Mouse (Mus musculus) liver, postnatal 0 days (tissue): ENCODE results near the gene Plpp2. TPM values are rescaled to one million over a fixed set of nuclear protein-coding genes. Genes with fewer than 3 reads are reported as not detected.

Experiments
- ATAC-seq: fragments of 200-750 bp; cut with Nextera tagmentation; 2 replicates; pipeline ENCODE4 v1.8.0; 2017; ENCODE audit warnings: mild to moderate bottlenecking, moderate library complexity
- DNase-seq: peaks from one replicate; pipeline ENCODE4 v3.0.0-alpha.2; 2016
- H3K27ac ChIP-seq: fragments of 300-500 bp; sonication (generic); 2 replicates; pipeline ENCODE4 v1.5.1; 2014; ENCODE audit warnings: antibody characterized with exemption, moderate library complexity, mild to moderate bottlenecking, low read depth
- H3K27me3 ChIP-seq: fragments of 300-500 bp; sonication (generic); 2 replicates; pipeline ENCODE4 v1.6.1; 2014; ENCODE audit warnings: low read length, control low read depth, mixed read lengths; ENCODE audit not compliant: insufficient read depth
- H3K36me3 ChIP-seq: fragments of 300-500 bp; sonication (generic); replicated peaks from 2 replicates; pipeline ENCODE4 v1.6.1; 2014; ENCODE audit warnings: mild to moderate bottlenecking, control low read depth, low read length, moderate library complexity, mixed read lengths; ENCODE audit not compliant: insufficient read depth
- H3K4me1 ChIP-seq: fragments of 300-500 bp; sonication (generic); 2 replicates; pipeline ENCODE4 v1.6.1; 2014; ENCODE audit warnings: antibody characterized with exemption, mild to moderate bottlenecking, control low read depth; ENCODE audit not compliant: insufficient read depth
- H3K4me2 ChIP-seq: fragments of 300-500 bp; sonication (generic); 2 replicates; pipeline ENCODE4 v1.6.1; 2014; ENCODE audit warnings: low read depth, mild to moderate bottlenecking, low read length, moderate library complexity, mixed read lengths
- H3K4me3 ChIP-seq: fragments of 300-500 bp; sonication (generic); 2 replicates; pipeline ENCODE4 v1.5.1; 2014; ENCODE audit warnings: low read depth, low read length
- H3K9ac ChIP-seq: fragments of 300-500 bp; sonication (generic); replicated peaks from 2 replicates; pipeline ENCODE4 v1.6.1; 2014; ENCODE audit warnings: mild to moderate bottlenecking, moderate library complexity
- H3K9me3 ChIP-seq: fragments of 300-500 bp; sonication (generic); 2 replicates; pipeline ENCODE4 v1.6.1; 2016; ENCODE audit warnings: mild to moderate bottlenecking, control low read depth, low read length, mixed read lengths
- CTCF ChIP-seq: sonication (generic); IDR thresholded peaks from 2 replicates; pipeline ENCODE4 v1.5.1; 2016; ENCODE audit warnings: antibody characterized with exemption, low read depth
- EP300 ChIP-seq: IDR thresholded peaks from 2 replicates; pipeline ENCODE4 v1.6.1; 2016; ENCODE audit warnings: antibody characterized with exemption, low read depth, mild to moderate bottlenecking
- WGBS: fragments of 180-500 bp; shearing (Covaris S2); extraction: QIAGEN DNeasy Blood & Tissue Kit; methylation state at CpG from one replicate; pipeline ENCODE4 v1.1.7; 2014; ENCODE audit not compliant: insufficient replicate concordance; 5-methylcytosine and 5-hydroxymethylcytosine counted together
- polyA plus RNA-seq: library from polyadenylated mRNA; unstranded; fragments of >200 nt; fragmentation: Nextera tagmentation; extraction: Ambion mirVana; gene quantifications from 2 replicates; pipeline ENCODE4 v1.2.1, GENCODE M21; 2015

Plpp2 gene
- polyA plus RNA-seq, 1 experiment from 2014 or later = 32.7 TPM

GRCm38 (mm10) chr10:79547148-79547675 is 13.6 kb upstream of the Plpp2 start:
- 76% methylated on average over 5 of the region's 5 CpGs for WGBS
- H3K27ac ChIP-seq = no peak overlapping the region
- no peak for TF ChIP-seq CTCF
- TF ChIP-seq EP300 = no peak
- H3K9me3 ChIP-seq = no peaks in the 10 kb centered on the region
- peaks cover 30% of the 10 kb centered on the region for H3K36me3 ChIP-seq
- no peaks in the 10 kb centered on the region for H3K27me3 ChIP-seq
- no peak overlapping the region for H3K9ac ChIP-seq
- H3K4me3 ChIP-seq = no peak overlapping the region
- ATAC-seq (peak; percentile 40; the same call in 1 of the 2 replicates), DNase-seq (no peak)
- H3K4me2 ChIP-seq = no peak overlapping the region
- no peaks in the 10 kb centered on the region; the same call in 1 of the 2 replicates for H3K4me1 ChIP-seq

GRCm38 (mm10) chr10:79546483-79546882 is 12.9 kb upstream of the Plpp2 start:
- H3K9ac ChIP-seq = no peak overlapping the region
- no peak overlapping the region for H3K27ac ChIP-seq
- DNase-seq (no peak), ATAC-seq (no peak)
- no peaks in the 10 kb centered on the region for H3K27me3 ChIP-seq
- WGBS = 83% methylated on average over 11 of the region's 11 CpGs
- H3K9me3 ChIP-seq = no peaks in the 10 kb centered on the region
- peaks cover 30% of the 10 kb centered on the region for H3K36me3 ChIP-seq
- H3K4me2 ChIP-seq = no peak overlapping the region
- no peak for TF ChIP-seq EP300
- no peaks in the 10 kb centered on the region for H3K4me1 ChIP-seq
- H3K4me3 ChIP-seq = no peak overlapping the region

- 89% methylated on average over 12 of the region's 12 CpGs for whole genome bisulfite sequencing
- no peak overlapping the region for H3K9ac ChIP-seq
- H3K4me2 ChIP-seq = no peak overlapping the region
- DNase-seq (peak; percentile 8), ATAC-seq (no peak)
- peaks cover 32% of the 10 kb centered on the region for H3K36me3 ChIP-seq
- TF ChIP-seq CTCF (no peak), EP300 (no peak)
- no peaks in the 10 kb centered on the region for H3K4me1 ChIP-seq
- H3K27me3 ChIP-seq = no peaks in the 10 kb centered on the region
- no peaks in the 10 kb centered on the region for H3K9me3 ChIP-seq
- H3K4me3 ChIP-seq = no peak overlapping the region
- no peak overlapping the region for H3K27ac ChIP-seq
Observed at GRCm38 (mm10) chr10:79545891-79546290, 12.3 kb upstream of the Plpp2 start.

- Histone ChIP-seq H3K27ac (no peak overlapping the region), H3K9me3 (no peaks in the 10 kb centered on the region), H3K36me3 (peaks cover 36% of the 10 kb centered on the region), H3K4me2 (no peak overlapping the region), H3K4me1 (no peaks in the 10 kb centered on the region), H3K4me3 (no peak overlapping the region), H3K9ac (no peak overlapping the region), H3K27me3 (no peaks in the 10 kb centered on the region)
- 79% methylated on average over 5 of the region's 5 CpGs for whole genome bisulfite sequencing
- DNase-seq (peak; percentile 12), ATAC-seq (no peak)
- TF ChIP-seq CTCF (no peak), EP300 (no peak)
Observed at GRCm38 (mm10) chr10:79544631-79545030, 11.0 kb upstream of the Plpp2 start.

GRCm38 (mm10) chr10:79543884-79544597 is 10.4 kb upstream of the Plpp2 start:
- Histone ChIP-seq H3K4me2 (no peak overlapping the region), H3K36me3 (peaks cover 30% of the 10 kb centered on the region), H3K27ac (no peak overlapping the region), H3K9me3 (no peaks in the 10 kb centered on the region), H3K4me1 (no peaks in the 10 kb centered on the region), H3K4me3 (no peak overlapping the region), H3K27me3 (no peaks in the 10 kb centered on the region), H3K9ac (no peak overlapping the region)
- DNase-seq (peak; percentile 16), ATAC-seq (peak; percentile 26; the same call in 1 of the 2 replicates)
- WGBS = 60% methylated on average over 9 of the region's 9 CpGs
- TF ChIP-seq CTCF = no peak
- no peak for TF ChIP-seq EP300

- peaks cover 21% of the 10 kb centered on the region for H3K36me3 ChIP-seq
Observed at GRCm38 (mm10) chr10:79542171-79542570, 8.6 kb upstream of the Plpp2 start.

More at GRCm38 (mm10) chr10:79542171-79542570, 8.6 kb upstream of the Plpp2 start:
- ATAC-seq (no peak), DNase-seq (peak; percentile 16)
- TF ChIP-seq CTCF (no peak), EP300 (no peak)
- Histone ChIP-seq H3K27me3 (no peaks in the 10 kb centered on the region), H3K9ac (no peak overlapping the region), H3K4me2 (no peak overlapping the region), H3K9me3 (no peaks in the 10 kb centered on the region), H3K27ac (no peak overlapping the region), H3K4me3 (no peak overlapping the region), H3K4me1 (no peaks in the 10 kb centered on the region)
- WGBS = 83% methylated on average over 11 of the region's 11 CpGs
